8 mouse cellular contexts compared by ENCODE assay signal in genomic region chr17:28233091-28233731, GRCm38 (mm10). TPM values are rescaled to one million over a fixed set of nuclear protein-coding genes. Genes with fewer than 3 reads are reported as not detected.
DNase-seq lines count a peak whose midpoint lies in the region; ATAC-seq and TF ChIP-seq lines count a peak whose summit lies in the region.

No protein-coding gene starts in this region.

- TF ChIP-seq EP300 in MEL (IDR thresholded peaks at IDR 0.05; ENCODE audit: low read depth in 1 of 2, low read length in 2 of 2): peak; percentile 36 to 50; a peak in 3 of 4 replicates

- H3K27me3 ChIP-seq in MEL (ENCODE audit: control insufficient read depth in 1 of 2, insufficient read depth in 2 of 2, low read length in 2 of 2): no peaks in the 10 kb centered on the region
- H3K27me3 ChIP-seq in forebrain, embryonic 15.5 days: no peaks in the 10 kb centered on the region

- peak overlapping the region; percentile 87 for H3K9ac ChIP-seq in MEL (ENCODE audit: control insufficient read depth, low read depth, low read length, poor library complexity, severe bottlenecking)
- peak overlapping the region; percentile 61 for H3K9ac ChIP-seq in forebrain, embryonic 15.5 days (replicated peaks)

- peak overlapping the region; percentile 83 to 89 for H3K4me3 ChIP-seq in MEL (ENCODE audit: control insufficient read depth in 1 of 2, insufficient read depth in 1 of 2, low read depth in 2 of 2, low read length in 2 of 2)
- H3K4me3 ChIP-seq in forebrain, embryonic 15.5 days: peak overlapping the region; percentile 64
- H3K4me3 ChIP-seq in olfactory bulb, adult 2 months (ENCODE audit: insufficient read depth, low read depth, low read length): peak overlapping the region; percentile 78

- H3K4me1 ChIP-seq in MEL (ENCODE audit: control insufficient read depth in 1 of 2, insufficient read depth in 2 of 2, low read length in 2 of 2): peaks cover 4 to 28% of the 10 kb centered on the region in 2 experiments; a peak in 3 of 4 replicates
- H3K4me1 ChIP-seq in forebrain, embryonic 15.5 days: peaks cover 6% of the 10 kb centered on the region
- H3K4me1 ChIP-seq in olfactory bulb, adult 2 months (ENCODE audit: control insufficient read depth, insufficient read depth, low read length): peaks cover 39% of the 10 kb centered on the region

- no peak for TF ChIP-seq CTCF in MEL (IDR thresholded peaks at IDR 0.05 in 2 of 3, conservative IDR thresholded peaks at IDR 0.05 in 1 of 3; ENCODE audit: control insufficient read depth in 1 of 3, insufficient read depth in 1 of 3, low read depth in 2 of 3, low read length in 3 of 3, poor library complexity in 1 of 3, severe bottlenecking in 1 of 3)
- TF ChIP-seq CTCF in olfactory bulb, adult 2 months (IDR thresholded peaks at IDR 0.05; ENCODE audit: insufficient read depth, low read depth, low read length): no peak

- peak overlapping the region; percentile 76 for H3K4me2 ChIP-seq in forebrain, embryonic 15.5 days (replicated peaks)

- TF ChIP-seq RAD21 in MEL (IDR thresholded peaks at IDR 0.05; ENCODE audit: low read depth, low read length): no peak

- WGBS in forebrain, embryonic 15.5 days: 6% methylated on average over 17 of the region's 17 CpGs
- WGBS in olfactory bulb, adult 2 months: 4% methylated on average over 17 of the region's 17 CpGs

- no peaks in the 10 kb centered on the region for H3K9me3 ChIP-seq in MEL (replicated peaks; ENCODE audit: insufficient read depth, low read length)
- no peaks in the 10 kb centered on the region for H3K9me3 ChIP-seq in forebrain, embryonic 15.5 days

- H3K27ac ChIP-seq in MEL (ENCODE audit: control insufficient read depth, low read depth, low read length): peak overlapping the region; percentile 40
- H3K27ac ChIP-seq in forebrain, embryonic 15.5 days (replicated peaks): 0 out of 2 replicates have a peak overlapping the region, but pooled peaks have one; percentile 35
- no peak overlapping the region for H3K27ac ChIP-seq in olfactory bulb, adult 2 months (ENCODE audit: insufficient read depth, low read depth, low read length)

- DNase-seq in gastrocnemius, adult 18-20 months (ENCODE audit: low spot score): peak; percentile 31
- no peak for DNase-seq in gastrocnemius, adult 8-10 months (ENCODE audit: low spot score in 2 of 2)
- DNase-seq in MEL (ENCODE audit: low read depth, low spot score): peak; percentile 91
- peak; percentile 61 for DNase-seq in lung, adult 18-20 months
- DNase-seq in frontal cortex, postnatal 14 days (ENCODE audit: low spot score in 2 of 2): no peak

- H3K36me3 ChIP-seq in MEL (ENCODE audit: control insufficient read depth in 1 of 2, insufficient read depth in 2 of 2, low read length in 2 of 2): peaks cover 0 to 17% of the 10 kb centered on the region in 2 experiments; a peak in 3 of 4 replicates
- no peaks in the 10 kb centered on the region for H3K36me3 ChIP-seq in forebrain, embryonic 15.5 days

- peaks cover 7% of the 10 kb centered on the region for H3K79me2 ChIP-seq in MEL (ENCODE audit: control insufficient read depth, insufficient read depth, low read length, poor library complexity)

- TF ChIP-seq POLR2A in MEL (IDR thresholded peaks at IDR 0.05; ENCODE audit: control insufficient read depth in 1 of 2, insufficient read depth in 1 of 2, low read depth in 1 of 2, low read length in 2 of 2, poor library complexity in 1 of 2): no peak
- no peak for TF ChIP-seq POLR2A in olfactory bulb, adult 2 months (IDR thresholded peaks at IDR 0.05; ENCODE audit: insufficient read depth, low read depth, low read length)

- ATAC-seq in forebrain, embryonic 15.5 days (replicated peaks): no peak
- ATAC-seq in inflammation-experienced regulatory T-cells, adult 6 months: peak; percentile 26

TF ChIP-seq in MEL, 35 proteins besides CTCF, POLR2A, EP300 and RAD21 (continues in another document):
- TF ChIP-seq ZC3H11A (IDR thresholded peaks at IDR 0.05; ENCODE audit: low read depth, low read length): no peak
- TF ChIP-seq GATA1 (IDR thresholded peaks at IDR 0.05; ENCODE audit: low read depth, low read length): no peak
- no peak for TF ChIP-seq MAX (IDR thresholded peaks at IDR 0.05; ENCODE audit: low read length)
- TF ChIP-seq GABPA (IDR thresholded peaks at IDR 0.05; ENCODE audit: low read depth, low read length): no peak
- TF ChIP-seq NELFE (IDR thresholded peaks at IDR 0.05; ENCODE audit: low read depth, low read length): no peak
- no peak for TF ChIP-seq ZMIZ1 (IDR thresholded peaks at IDR 0.05; ENCODE audit: low read depth, low read length)
- TF ChIP-seq BHLHE40 (IDR thresholded peaks at IDR 0.05; ENCODE audit: borderline replicate concordance, low read depth, low read length): no peak
- TF ChIP-seq TCF12 (IDR thresholded peaks at IDR 0.05; ENCODE audit: low read depth, low read length): no peak
- no peak for TF ChIP-seq ZNF384 (IDR thresholded peaks at IDR 0.05; ENCODE audit: low read depth, low read length)
- TF ChIP-seq HCFC1 (IDR thresholded peaks at IDR 0.05; ENCODE audit: low read depth, low read length): no peak
- 0 out of 2 replicates have a peak, but pooled peaks have one; percentile 9 for TF ChIP-seq UBTF (IDR thresholded peaks at IDR 0.05; ENCODE audit: borderline replicate concordance, insufficient read depth, low read depth, low read length)
- no peak for TF ChIP-seq CHD2 (IDR thresholded peaks at IDR 0.05; ENCODE audit: low read length)
- TF ChIP-seq MAFK (IDR thresholded peaks at IDR 0.05; ENCODE audit: borderline replicate concordance, low read depth, low read length): no peak
- TF ChIP-seq E2F4 (IDR thresholded peaks at IDR 0.05; ENCODE audit: borderline replicate concordance, low read depth, low read length): no peak
- TF ChIP-seq MYB (IDR thresholded peaks at IDR 0.05; ENCODE audit: low read depth, low read length): no peak
- no peak for TF ChIP-seq USF1 (IDR thresholded peaks at IDR 0.05; ENCODE audit: low read depth, low read length)
- no peak for TF ChIP-seq ZKSCAN1 (IDR thresholded peaks at IDR 0.05; ENCODE audit: low read depth, low read length)
- TF ChIP-seq MXI1 (IDR thresholded peaks at IDR 0.05; ENCODE audit: low read depth, low read length): peak; percentile 21; the same call in 1 of the 2 replicates
- TF ChIP-seq TAL1 (IDR thresholded peaks at IDR 0.05; ENCODE audit: low read length): no peak
- peak; percentile 78 for TF ChIP-seq RCOR1 (IDR thresholded peaks at IDR 0.05; ENCODE audit: low read depth, low read length)
- no peak for TF ChIP-seq MEF2A (IDR thresholded peaks at IDR 0.05; ENCODE audit: extremely low read depth, insufficient replicate concordance, low read depth, low read length, poor library complexity, severe bottlenecking)
- TF ChIP-seq NRF1 (IDR thresholded peaks at IDR 0.05; ENCODE audit: insufficient read depth, low read depth, low read length, poor library complexity, severe bottlenecking): no peak
- TF ChIP-seq MAZ (IDR thresholded peaks at IDR 0.05; ENCODE audit: low read depth, low read length): no peak
- peak; percentile 31; the same call in 1 of the 2 replicates for TF ChIP-seq SIN3A (IDR thresholded peaks at IDR 0.05; ENCODE audit: low read length)
- no peak for TF ChIP-seq POLR2AphosphoS5 (IDR thresholded peaks at IDR 0.05; ENCODE audit: borderline replicate concordance, low read depth, low read length)
- no peak for TF ChIP-seq TBP (IDR thresholded peaks at IDR 0.05; ENCODE audit: low read depth, low read length)
- peak; percentile 33; the same call in 1 of the 2 replicates for TF ChIP-seq ETS1 (IDR thresholded peaks at IDR 0.05; ENCODE audit: low read depth, low read length)
- no peak for TF ChIP-seq ELF1 (IDR thresholded peaks at IDR 0.05; ENCODE audit: low read depth, low read length)
- no peak for TF ChIP-seq SMC3 (IDR thresholded peaks at IDR 0.05; ENCODE audit: low read depth, low read length)
- TF ChIP-seq USF2 (IDR thresholded peaks at IDR 0.05; ENCODE audit: borderline replicate concordance in 1 of 2, insufficient read depth in 1 of 2, low read depth in 1 of 2, low read length in 2 of 2): no peak

RNA-seq across cellular contexts. Expression of gene Ppard, which starts 0.7 kb away (rescaled TPM):
- total RNA-seq in gastrocnemius, adult 18-20 months (2021): 10 to 100 TPM; 26.3 to 27.2 TPM
- total RNA-seq in gastrocnemius, adult 8-10 months (2022): 10 to 100 TPM; 24.7 to 28.3 (median 26.1) TPM
- 3.4 and 3.5 TPM in 2 replicates for total RNA-seq in MEL (2012; rRNA removed)
- 10 to 100 TPM in 1 of 2 experiments, not detected in 1; 12.7 TPM for polyA plus RNA-seq in MEL (2012; ENCODE audit: insufficient read depth in 1 of 2, insufficient read length in 2 of 2, low read depth in 1 of 2, low replicate concordance in 2 of 2, missing spikeins in 1 of 2)
- 1.3 and 1.4 TPM in 2 replicates for polyA plus RNA-seq in forebrain, embryonic 15.5 days (2015; fragmentation: Nextera tagmentation; extraction: Ambion mirVana)
- 1 to 10 TPM; 2.5 to 3.8 (median 3.8) TPM for polyA plus RNA-seq in inflammation-experienced regulatory T-cells, adult 6 months (2017; shearing (Covaris generic))
- not detected in 2 replicates for polyA plus RNA-seq in olfactory bulb, adult 2 months (2012; ENCODE audit: insufficient read depth, insufficient read length, low replicate concordance, missing spikeins)

RNA-seq across cellular contexts. Expression of gene Def6, which starts 25.6 kb away (rescaled TPM):
- 1 to 10 TPM; 1.1 to 1.9 TPM for total RNA-seq in gastrocnemius, adult 18-20 months (2021)
- 1 to 10 TPM in 3 of 4 experiments, under 1 TPM in 1; 0.90 to 2.1 (median 1.2) TPM for total RNA-seq in gastrocnemius, adult 8-10 months (2022)
- 110 and 121 TPM in 2 replicates for total RNA-seq in MEL (2012; rRNA removed)
- polyA plus RNA-seq in MEL (2012; ENCODE audit: insufficient read depth in 1 of 2, insufficient read length in 2 of 2, low read depth in 1 of 2, low replicate concordance in 2 of 2, missing spikeins in 1 of 2): 100 to 1,000 TPM in 1 of 2 experiments, not detected in 1; 154 TPM
- 3.7 and 4.8 TPM in 2 replicates for polyA plus RNA-seq in forebrain, embryonic 15.5 days (2015; fragmentation: Nextera tagmentation; extraction: Ambion mirVana)
- 10 to 100 TPM; 29.7 to 51.9 (median 32.8) TPM for polyA plus RNA-seq in inflammation-experienced regulatory T-cells, adult 6 months (2017; shearing (Covaris generic))
- not detected in 2 replicates for polyA plus RNA-seq in olfactory bulb, adult 2 months (2012; ENCODE audit: insufficient read depth, insufficient read length, low replicate concordance, missing spikeins)

RNA-seq across cellular contexts. Expression of gene Zfp523, which starts 56.3 kb away (rescaled TPM):
- total RNA-seq in gastrocnemius, adult 18-20 months (2021): 10 to 100 TPM; 15.8 to 16.7 TPM
- 10 to 100 TPM; 13.0 to 19.2 (median 16.7) TPM for total RNA-seq in gastrocnemius, adult 8-10 months (2022)
- total RNA-seq in MEL (2012; rRNA removed): 21.4 and 29.5 TPM in 2 replicates
- 10 to 100 TPM in 1 of 2 experiments, not detected in 1; 53.0 TPM for polyA plus RNA-seq in MEL (2012; ENCODE audit: insufficient read depth in 1 of 2, insufficient read length in 2 of 2, low read depth in 1 of 2, low replicate concordance in 2 of 2, missing spikeins in 1 of 2)
- 39.6 and 40.7 TPM in 2 replicates for polyA plus RNA-seq in forebrain, embryonic 15.5 days (2015; fragmentation: Nextera tagmentation; extraction: Ambion mirVana)
- 1 to 10 TPM; 3.1 to 7.8 (median 6.2) TPM for polyA plus RNA-seq in inflammation-experienced regulatory T-cells, adult 6 months (2017; shearing (Covaris generic))
- polyA plus RNA-seq in olfactory bulb, adult 2 months (2012; ENCODE audit: insufficient read depth, insufficient read length, low replicate concordance, missing spikeins): not detected in 2 replicates

Comparison
In these comparisons a context has a peak if more than half of its experiments do, and no peak if none do; other contexts are left out.
1. DNase-seq: peak in gastrocnemius, adult 18-20 months (single experiment), MEL (single experiment) and lung, adult 18-20 months (2 of 2); none in gastrocnemius, adult 8-10 months (0 of 2) and frontal cortex, postnatal 14 days (0 of 2).
2. Peak in every context shown above with its lines, with median percentiles within 50 percentile points of each other: H3K4me3 ChIP-seq.